Mouse (Mus musculus): ENCODE measurements around the gene 1700013F07Rik. TPM values are rescaled to one million over a fixed set of nuclear protein-coding genes. Genes with fewer than 3 reads are reported as not detected.

1700013F07Rik gene
- total and polyA plus RNA-seq, 2 experiments from 2014 or later: not detected

DNA sequence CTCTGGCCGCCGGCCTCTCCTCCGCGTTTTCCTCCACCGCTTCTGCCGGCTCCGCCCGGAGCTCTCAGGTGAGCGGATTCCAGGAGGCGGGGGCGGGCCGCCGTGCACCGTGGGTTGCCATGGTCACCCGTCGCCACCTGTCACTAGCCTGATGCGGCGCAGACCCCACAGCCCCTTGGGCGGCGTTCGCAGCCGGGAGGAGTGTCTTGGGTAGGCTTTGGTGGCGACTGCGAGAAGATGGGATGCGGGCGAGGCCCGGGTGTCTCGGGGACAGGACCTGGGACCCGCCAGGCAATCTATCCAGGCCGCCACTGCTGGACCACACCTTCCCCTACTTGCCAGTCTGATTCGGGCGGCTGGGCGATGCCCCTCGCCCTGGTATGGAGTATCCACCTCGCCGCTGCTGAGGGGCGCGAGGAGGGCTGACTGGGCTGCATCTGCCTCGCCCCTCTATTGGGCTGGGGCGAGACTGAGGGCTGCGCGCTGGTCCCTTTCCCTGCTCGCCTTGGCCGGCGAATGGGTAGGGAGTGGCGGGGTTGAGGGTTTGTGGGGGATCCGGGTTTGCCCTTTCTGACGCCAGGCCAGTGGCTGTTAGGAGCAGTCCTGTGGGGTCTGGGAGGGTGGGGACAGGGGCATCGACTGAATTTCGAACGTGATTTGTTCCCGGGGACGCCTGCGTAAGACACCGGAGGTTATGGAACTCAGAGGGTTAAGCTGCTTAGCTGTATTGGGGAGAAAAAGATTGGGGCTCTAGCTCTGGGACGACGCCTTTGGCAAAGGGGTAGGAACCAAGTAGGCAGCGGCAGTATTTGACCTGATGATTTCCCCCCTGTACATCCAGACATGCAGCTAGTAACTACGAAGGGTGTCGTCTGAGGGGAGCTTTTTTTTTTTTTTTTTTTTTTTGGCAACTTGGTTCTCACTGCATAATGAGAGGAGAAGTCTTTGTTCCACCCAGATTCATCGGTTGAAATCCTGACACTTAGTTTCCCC is 57.9 kb downstream of the 1700013F07Rik start:
- under 1% methylated on average over 60 of the region's 61 CpGs for WGBS
- Histone ChIP-seq H3K9me3 (replicated peaks; ENCODE audit: control insufficient read depth, low read length) (no peaks in the 10 kb centered on the region), H3K27ac (ENCODE audit: low read depth) (peak overlapping the region; percentile 72), H3K27me3 (ENCODE audit: control insufficient read depth, insufficient read depth, low read length) (no peaks in the 10 kb centered on the region), H3K9ac (replicated peaks; ENCODE audit: low read depth, low read length) (peak overlapping the region; percentile 80), H3K4me3 (ENCODE audit: low read depth, low read length) (peak overlapping the region; percentile 99), H3K4me1 (ENCODE audit: control insufficient read depth, insufficient read depth) (peaks cover 4% of the 10 kb centered on the region; the same call in 1 of the 2 replicates), H3K36me3 (replicated peaks; ENCODE audit: control insufficient read depth, insufficient read depth, low read length) (no peaks in the 10 kb centered on the region), H3K4me2 (ENCODE audit: low read depth, low read length) (peak overlapping the region; percentile 100)
- no peak for TF ChIP-seq CTCF (IDR thresholded peaks at IDR 0.05; ENCODE audit: low read depth)
- TF ChIP-seq EP300 (IDR thresholded peaks at IDR 0.05; ENCODE audit: low read depth): no peak
- DNase-seq (ENCODE audit: low spot score) (no peak), ATAC-seq (ENCODE audit: insufficient read depth, low read depth) (peak; percentile 22)

Small RNAs within 50 kb of the gene (microRNA-seq; reads per million reads assigned to microRNA genes)
- not detected for gene Gm22860

Other genes starting within 250 kb of the 1700013F07Rik start
- gene Mybphl, start 169.2 kb upstream of the 1700013F07Rik start, total RNA-seq (2014; rRNA removed; ENCODE audit: low replicate concordance): 49.3 and 60.6 TPM in 2 replicates
- gene Mybphl, start 169.2 kb upstream of the 1700013F07Rik start, polyA plus RNA-seq (2015; fragmentation: Nextera tagmentation; extraction: Ambion mirVana): 90.0 and 123 TPM in 2 replicates
- gene Psrc1, start 150.3 kb upstream of the 1700013F07Rik start, total RNA-seq (2014; rRNA removed; ENCODE audit: low replicate concordance): 8.4 and 17.5 TPM in 2 replicates
- 5.0 and 5.4 TPM in 2 replicates for gene Psrc1, start 150.3 kb upstream of the 1700013F07Rik start, polyA plus RNA-seq (2015; fragmentation: Nextera tagmentation; extraction: Ambion mirVana)
- 3.5 and 5.5 TPM in 2 replicates for gene Celsr2, start 118.6 kb upstream of the 1700013F07Rik start, total RNA-seq (2014; rRNA removed; ENCODE audit: low replicate concordance)
- gene Celsr2, start 118.6 kb upstream of the 1700013F07Rik start, polyA plus RNA-seq (2015; fragmentation: Nextera tagmentation; extraction: Ambion mirVana): 1.2 and 1.9 TPM in 2 replicates
- 40.3 and 55.3 TPM in 2 replicates for gene Sars, start 88.9 kb upstream of the 1700013F07Rik start, total RNA-seq (2014; rRNA removed; ENCODE audit: low replicate concordance)
- 74.4 and 77.7 TPM in 2 replicates for gene Sars, start 88.9 kb upstream of the 1700013F07Rik start, polyA plus RNA-seq (2015; fragmentation: Nextera tagmentation; extraction: Ambion mirVana)
- gene 5330417C22Rik, start 2.4 kb downstream of the 1700013F07Rik start, total RNA-seq (2014; rRNA removed; ENCODE audit: low replicate concordance): 0.04 and 0.62 TPM in 2 replicates
- 0.34 and 1.6 TPM in 2 replicates for gene 5330417C22Rik, start 2.4 kb downstream of the 1700013F07Rik start, polyA plus RNA-seq (2015; fragmentation: Nextera tagmentation; extraction: Ambion mirVana)
- 22.4 and 34.6 TPM in 2 replicates for gene Tmem167b, start 28.3 kb downstream of the 1700013F07Rik start, total RNA-seq (2014; rRNA removed; ENCODE audit: low replicate concordance)
- gene Tmem167b, start 28.3 kb downstream of the 1700013F07Rik start, polyA plus RNA-seq (2015; fragmentation: Nextera tagmentation; extraction: Ambion mirVana): 25.4 and 25.8 TPM in 2 replicates
- gene Taf13, start 37.5 kb downstream of the 1700013F07Rik start, total RNA-seq (2014; rRNA removed; ENCODE audit: low replicate concordance): 6.0 and 9.9 TPM in 2 replicates
- gene Taf13, start 37.5 kb downstream of the 1700013F07Rik start, polyA plus RNA-seq (2015; fragmentation: Nextera tagmentation; extraction: Ambion mirVana): 29.6 and 30.3 TPM in 2 replicates
- gene Wdr47, start 57.1 kb downstream of the 1700013F07Rik start, total RNA-seq (2014; rRNA removed; ENCODE audit: low replicate concordance): 4.3 and 8.5 TPM in 2 replicates
- 4.3 and 5.2 TPM in 2 replicates for gene Wdr47, start 57.1 kb downstream of the 1700013F07Rik start, polyA plus RNA-seq (2015; fragmentation: Nextera tagmentation; extraction: Ambion mirVana)
- gene Clcc1, start 119.8 kb downstream of the 1700013F07Rik start, total RNA-seq (2014; rRNA removed; ENCODE audit: low replicate concordance): 29.8 and 39.4 TPM in 2 replicates
- gene Clcc1, start 119.8 kb downstream of the 1700013F07Rik start, polyA plus RNA-seq (2015; fragmentation: Nextera tagmentation; extraction: Ambion mirVana): 46.4 and 49.1 TPM in 2 replicates
- gene Gpsm2, start 188.2 kb downstream of the 1700013F07Rik start, total RNA-seq (2014; rRNA removed; ENCODE audit: low replicate concordance): 8.7 and 15.8 TPM in 2 replicates
- gene Gpsm2, start 188.2 kb downstream of the 1700013F07Rik start, polyA plus RNA-seq (2015; fragmentation: Nextera tagmentation; extraction: Ambion mirVana): 9.6 and 10.3 TPM in 2 replicates
- not detected in 2 replicates for gene Aknad1, start 205.5 kb downstream of the 1700013F07Rik start, total RNA-seq (2014; rRNA removed; ENCODE audit: low replicate concordance)
- gene Aknad1, start 205.5 kb downstream of the 1700013F07Rik start, polyA plus RNA-seq (2015; fragmentation: Nextera tagmentation; extraction: Ambion mirVana): 0.05 TPM in 1 of 2 replicates, not detected in the other